Mouse (Mus musculus): ENCODE results near the gene Hist1h2br. TPM values are rescaled to one million over a fixed set of nuclear protein-coding genes. Genes with fewer than 3 reads are reported as not detected.
"Not testable (repeated sequence)": the region's sequence is repeated elsewhere in the genome, so short reads cannot be mapped to it uniquely, and the experiment has no call there.

The Hist1h2br gene
- total and polyA plus RNA-seq, 3 experiments, result 4.2 to 2,083 (median 19.7) TPM

DNA sequence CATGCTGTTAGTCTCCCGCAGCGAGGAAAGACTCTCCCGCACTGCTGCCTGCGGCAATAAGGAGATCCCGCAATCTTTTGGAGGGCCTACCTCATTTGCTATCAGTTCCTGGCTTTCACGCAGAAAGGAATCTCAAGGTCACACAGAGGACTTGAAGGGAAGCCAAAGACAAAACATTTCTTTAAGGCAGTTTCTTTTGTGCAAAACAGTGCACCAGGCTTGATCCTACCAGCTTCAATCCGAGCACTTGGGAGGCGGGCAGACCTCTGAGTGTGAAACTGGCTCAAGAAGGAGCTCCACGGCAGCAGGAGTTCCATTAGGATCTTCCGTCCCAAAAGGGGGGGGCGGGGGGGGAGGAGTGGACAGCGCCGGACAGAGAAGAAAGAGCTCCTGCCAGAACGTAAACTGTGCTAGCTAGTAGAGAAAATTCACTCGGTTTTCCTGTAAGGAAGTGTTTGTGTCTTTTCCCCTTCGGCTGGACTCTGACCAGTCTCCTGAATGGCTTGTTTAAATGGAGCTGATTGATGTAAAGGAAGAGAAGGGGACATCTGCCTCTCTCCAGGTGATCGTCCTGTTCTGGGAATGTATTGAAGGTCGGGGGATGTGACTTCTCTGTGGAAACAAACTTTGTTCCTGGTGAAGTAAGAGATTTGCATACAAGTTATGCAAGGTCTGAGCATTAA, 42.8 kb upstream of the Hist1h2br start:
- Histone ChIP-seq H3K27me3 (replicated peaks) (no peaks in the 10 kb centered on the region), H3K4me3 (replicated peaks in 1 of 3; ENCODE audit: low read depth in 2 of 3, low read length in 2 of 3, poor library complexity in 1 of 3) (no peak overlapping the region), H3K79me2 (replicated peaks; ENCODE audit: control insufficient read depth, extremely low read depth, insufficient read depth, poor library complexity, severe bottlenecking) (no peaks in the 10 kb centered on the region), H3K27ac (ENCODE audit: insufficient read depth, low read depth) (no peak overlapping the region), H3K4me1 (ENCODE audit: control insufficient read depth in 1 of 2, insufficient read depth in 2 of 2) (peaks cover 0 to 14% of the 10 kb centered on the region in 2 experiments; a peak in 2 of 4 replicates), H3K9me3 (replicated peaks; ENCODE audit: low read length) (no peaks in the 10 kb centered on the region), H3K36me3 (replicated peaks in 1 of 2; ENCODE audit: control insufficient read depth in 1 of 2, insufficient read depth in 1 of 2, low read length in 1 of 2) (no peaks in the 10 kb centered on the region), H3K4me2 (ENCODE audit: insufficient read depth, low read depth, poor library complexity, severe bottlenecking) (no peak overlapping the region), H3K9ac (ENCODE audit: insufficient read depth, low read depth) (no peak overlapping the region)
- dilution Hi-C loops (cut with MboI; ENCODE audit: extremely low pct_ligation_motif_present, extremely low pct_unique_long_range_greater_than_20kb, low sequenced_read_pairs) (no loop called here), in situ Hi-C loops (cut with MboI; ENCODE audit: low pct_ligation_motif_present, low pct_unique_long_range_greater_than_20kb, low sequenced_read_pairs) (no loop called here)
- no peak for DNase-seq (ENCODE audit: extremely low read depth)
- TF ChIP-seq MEF2A (IDR thresholded peaks at IDR 0.05; ENCODE audit: borderline replicate concordance, low read depth, low read length), result no peak
- TF ChIP-seq ZMIZ1 (IDR thresholded peaks at IDR 0.05; ENCODE audit: low read depth, low read length), result no peak
- TF ChIP-seq MXI1 (IDR thresholded peaks at IDR 0.05; ENCODE audit: low read depth, low read length), result no peak
- TF ChIP-seq ETS1 (conservative IDR thresholded peaks at IDR 0.05; ENCODE audit: low read depth, low read length), result no peak
- TF ChIP-seq ZNF384 (IDR thresholded peaks at IDR 0.05; ENCODE audit: low read depth, low read length), result no peak
- TF ChIP-seq CHD1 (IDR thresholded peaks at IDR 0.05; ENCODE audit: low read depth, low read length), result no peak
- no peak for TF ChIP-seq RCOR1 (conservative IDR thresholded peaks at IDR 0.05; ENCODE audit: low read depth, low read length)
- no peak for TF ChIP-seq TCF12 (IDR thresholded peaks at IDR 0.05; ENCODE audit: low read depth, low read length)
- no peak for TF ChIP-seq NRF1 (IDR thresholded peaks at IDR 0.05; ENCODE audit: low read depth, low read length)
- TF ChIP-seq GABPA (IDR thresholded peaks at IDR 0.05; ENCODE audit: insufficient replicate concordance, low read depth, low read length), result no peak
- no peak for TF ChIP-seq ZKSCAN1 (IDR thresholded peaks at IDR 0.05; ENCODE audit: borderline replicate concordance, low read depth, low read length)
- TF ChIP-seq SMC3 (IDR thresholded peaks at IDR 0.05; ENCODE audit: low read depth, low read length), result no peak
- no peak for TF ChIP-seq RAD21 (IDR thresholded peaks at IDR 0.05; ENCODE audit: low read depth, low read length)
- TF ChIP-seq ZC3H11A (IDR thresholded peaks at IDR 0.05; ENCODE audit: low read depth, low read length), result no peak
- TF ChIP-seq POLR2AphosphoS2 (IDR thresholded peaks at IDR 0.05; ENCODE audit: low read depth, low read length), result no peak

DNA sequence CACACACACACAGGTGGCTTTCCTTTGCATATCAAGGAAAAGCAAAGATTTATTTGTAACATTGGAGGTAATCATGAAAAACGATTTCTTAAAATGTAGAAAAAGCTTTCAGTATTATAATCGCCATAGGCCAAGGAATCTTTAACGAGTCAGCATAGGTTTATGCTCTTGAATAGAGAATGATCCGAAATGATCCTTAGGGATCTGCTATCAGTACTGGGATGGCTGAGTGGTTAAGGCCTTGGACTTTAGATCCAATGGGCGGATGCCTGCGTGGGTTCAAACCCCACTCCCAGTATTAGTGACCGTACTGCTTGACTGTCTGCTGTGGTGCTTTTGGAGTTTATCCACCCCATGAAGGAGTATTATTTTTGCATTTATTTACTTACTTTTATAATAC, 38.0 kb upstream of the Hist1h2br start:
- no peaks in the 10 kb centered on the region for H3K9me3 ChIP-seq (replicated peaks; ENCODE audit: low read length)
- H3K36me3 ChIP-seq (replicated peaks in 1 of 2; ENCODE audit: control insufficient read depth in 1 of 2, insufficient read depth in 1 of 2, low read length in 1 of 2), result no peaks in the 10 kb centered on the region
- no peak overlapping the region for H3K4me3 ChIP-seq (replicated peaks in 1 of 3; ENCODE audit: low read depth in 2 of 3, low read length in 2 of 3, poor library complexity in 1 of 3)
- TF ChIP-seq EP300 (IDR thresholded peaks at IDR 0.05; ENCODE audit: low read length) (no peak), MAX (IDR thresholded peaks at IDR 0.05; ENCODE audit: low read length) (no peak), TBP (conservative IDR thresholded peaks at IDR 0.05; ENCODE audit: low read depth, low read length) (peak; percentile 71; the same call in 1 of the 2 replicates)
- dilution Hi-C loops (cut with MboI; ENCODE audit: extremely low pct_ligation_motif_present, extremely low pct_unique_long_range_greater_than_20kb, low sequenced_read_pairs), result no loop called here
- in situ Hi-C loops (cut with MboI; ENCODE audit: low pct_ligation_motif_present, low pct_unique_long_range_greater_than_20kb, low sequenced_read_pairs), result no loop called here
- H3K27me3 ChIP-seq (replicated peaks), result no peaks in the 10 kb centered on the region
- no peak overlapping the region for H3K27ac ChIP-seq (ENCODE audit: insufficient read depth, low read depth)
- no peak overlapping the region for H3K9ac ChIP-seq (ENCODE audit: insufficient read depth, low read depth)
- no peak for DNase-seq (ENCODE audit: extremely low read depth)
- H3K79me2 ChIP-seq (replicated peaks; ENCODE audit: control insufficient read depth, extremely low read depth, insufficient read depth, poor library complexity, severe bottlenecking), result no peaks in the 10 kb centered on the region
- peaks cover 0 to 3% of the 10 kb centered on the region in 2 experiments; a peak in 1 of 4 replicates for H3K4me1 ChIP-seq (ENCODE audit: control insufficient read depth in 1 of 2, insufficient read depth in 2 of 2)
- no peak overlapping the region for H3K4me2 ChIP-seq (ENCODE audit: insufficient read depth, low read depth, poor library complexity, severe bottlenecking)

DNA sequence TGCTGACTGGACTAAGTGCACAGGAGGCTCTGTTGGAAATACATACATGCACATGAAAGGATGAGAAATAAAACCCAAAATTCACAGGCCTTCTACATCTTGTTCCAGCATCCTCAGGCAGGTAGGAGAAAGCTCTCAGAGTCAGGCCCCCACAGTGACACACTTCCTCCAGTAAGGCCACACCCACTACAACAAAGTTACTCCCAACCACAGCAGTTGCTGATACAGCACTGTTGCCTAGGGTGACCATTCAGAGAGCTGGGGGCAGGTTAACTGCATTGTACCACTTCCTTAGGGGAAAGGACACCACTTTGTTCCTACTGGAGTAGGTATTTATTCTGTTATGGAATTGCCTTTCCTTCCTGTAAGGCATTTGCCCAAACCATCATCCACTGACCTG, 36.4 kb upstream of the Hist1h2br start:
- DNase-seq (ENCODE audit: extremely low read depth); H3K4me1 ChIP-seq (ENCODE audit: control insufficient read depth in 1 of 2, insufficient read depth in 2 of 2); H3K4me2 ChIP-seq (ENCODE audit: insufficient read depth, low read depth, poor library complexity, severe bottlenecking); H3K27ac ChIP-seq (ENCODE audit: insufficient read depth, low read depth); H3K4me3 ChIP-seq (replicated peaks in 1 of 3; ENCODE audit: low read depth in 2 of 3, low read length in 2 of 3, poor library complexity in 1 of 3); H3K9ac ChIP-seq (ENCODE audit: insufficient read depth, low read depth); in situ Hi-C loops (cut with MboI; ENCODE audit: low pct_ligation_motif_present, low pct_unique_long_range_greater_than_20kb, low sequenced_read_pairs); dilution Hi-C loops (cut with MboI; ENCODE audit: extremely low pct_ligation_motif_present, extremely low pct_unique_long_range_greater_than_20kb, low sequenced_read_pairs); H3K9me3 ChIP-seq (replicated peaks; ENCODE audit: low read length); H3K27me3 ChIP-seq (replicated peaks); H3K36me3 ChIP-seq (replicated peaks in 1 of 2; ENCODE audit: control insufficient read depth in 1 of 2, insufficient read depth in 1 of 2, low read length in 1 of 2); H3K79me2 ChIP-seq (replicated peaks; ENCODE audit: control insufficient read depth, extremely low read depth, insufficient read depth, poor library complexity, severe bottlenecking): not testable (repeated sequence)

DNA sequence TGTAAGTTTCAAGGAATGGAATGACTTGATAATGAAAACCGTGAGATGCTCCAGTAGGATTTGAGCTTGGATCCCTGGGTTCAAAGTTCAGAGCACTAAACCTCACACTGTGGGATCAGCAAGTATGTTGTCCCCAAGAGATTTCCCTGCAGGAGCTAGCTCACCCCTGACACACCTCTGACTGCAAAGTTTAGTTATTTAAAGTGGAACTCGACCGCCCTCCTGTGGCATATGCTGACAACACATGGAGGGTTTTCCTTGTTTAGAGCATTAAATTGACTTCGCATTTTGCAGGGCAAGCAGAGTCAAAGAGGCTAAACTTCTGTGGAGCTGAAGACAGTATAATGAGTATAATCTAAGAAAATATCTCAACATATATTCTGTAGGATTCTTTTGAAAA, 30.5 kb upstream of the Hist1h2br start:
- dilution Hi-C loops (cut with MboI; ENCODE audit: extremely low pct_ligation_motif_present, extremely low pct_unique_long_range_greater_than_20kb, low sequenced_read_pairs); in situ Hi-C loops (cut with MboI; ENCODE audit: low pct_ligation_motif_present, low pct_unique_long_range_greater_than_20kb, low sequenced_read_pairs): not testable (repeated sequence)

More for the DNA sequence above, 30.5 kb upstream of the Hist1h2br start:
- H3K4me1 ChIP-seq (ENCODE audit: control insufficient read depth in 1 of 2, insufficient read depth in 2 of 2); H3K4me3 ChIP-seq (replicated peaks in 1 of 3; ENCODE audit: low read depth in 2 of 3, low read length in 2 of 3, poor library complexity in 1 of 3); H3K36me3 ChIP-seq (replicated peaks in 1 of 2; ENCODE audit: control insufficient read depth in 1 of 2, insufficient read depth in 1 of 2, low read length in 1 of 2); H3K27me3 ChIP-seq (replicated peaks); H3K27ac ChIP-seq (ENCODE audit: insufficient read depth, low read depth); DNase-seq (ENCODE audit: extremely low read depth); H3K9me3 ChIP-seq (replicated peaks; ENCODE audit: low read length); H3K79me2 ChIP-seq (replicated peaks; ENCODE audit: control insufficient read depth, extremely low read depth, insufficient read depth, poor library complexity, severe bottlenecking); H3K4me2 ChIP-seq (ENCODE audit: insufficient read depth, low read depth, poor library complexity, severe bottlenecking); H3K9ac ChIP-seq (ENCODE audit: insufficient read depth, low read depth): not testable (repeated sequence)
